Mouse (Mus musculus) bone marrow macrophage, adult 2 months (primary cell): ENCODE measurements around the gene Znfx1.

Source experiments
- CTCF ChIP-seq: IDR thresholded peaks from 2 replicates; pipeline ENCODE4 v1.5.1; 2012; ENCODE audit warnings: low read depth, mild to moderate bottlenecking, low read length, moderate library complexity
- POLR2A ChIP-seq: IDR thresholded peaks from 2 replicates; pipeline ENCODE4 v1.6.1; 2012; ENCODE audit warnings: mild to moderate bottlenecking, low read depth, low read length, borderline replicate concordance

DNA sequence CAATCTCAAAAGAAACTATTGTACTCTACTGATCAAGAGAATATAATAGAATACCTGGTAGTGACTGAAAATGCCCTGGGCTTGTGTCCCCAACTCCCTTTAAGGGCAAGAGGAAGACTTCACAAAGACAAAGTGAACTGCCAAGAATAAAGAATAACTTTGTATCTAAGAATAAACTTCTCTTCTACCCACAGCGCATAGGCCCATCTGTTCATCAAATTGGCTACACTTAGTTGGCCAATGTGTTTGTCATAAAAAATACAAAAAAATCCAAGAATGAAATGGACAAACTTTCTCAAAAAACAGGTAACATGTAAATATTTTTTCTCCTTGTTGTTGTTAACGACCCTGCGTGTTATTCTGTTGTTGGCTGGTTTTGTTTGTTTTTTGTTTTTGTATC is 52.3 kb downstream of the Znfx1 start:
- TF ChIP-seq CTCF (no peak), POLR2A (no peak)
